Mouse (Mus musculus) CD4-positive helper T cell, adult 2 months (primary cell): ENCODE results near the gene Tbx20.

ENCODE experiments used
- DNase-seq: peaks from one replicate; pipeline ENCODE4 v3.0.0-alpha.2; 2012; ENCODE audit warnings: low read depth, missing footprints, low spot score

The Tbx20 gene

DNA sequence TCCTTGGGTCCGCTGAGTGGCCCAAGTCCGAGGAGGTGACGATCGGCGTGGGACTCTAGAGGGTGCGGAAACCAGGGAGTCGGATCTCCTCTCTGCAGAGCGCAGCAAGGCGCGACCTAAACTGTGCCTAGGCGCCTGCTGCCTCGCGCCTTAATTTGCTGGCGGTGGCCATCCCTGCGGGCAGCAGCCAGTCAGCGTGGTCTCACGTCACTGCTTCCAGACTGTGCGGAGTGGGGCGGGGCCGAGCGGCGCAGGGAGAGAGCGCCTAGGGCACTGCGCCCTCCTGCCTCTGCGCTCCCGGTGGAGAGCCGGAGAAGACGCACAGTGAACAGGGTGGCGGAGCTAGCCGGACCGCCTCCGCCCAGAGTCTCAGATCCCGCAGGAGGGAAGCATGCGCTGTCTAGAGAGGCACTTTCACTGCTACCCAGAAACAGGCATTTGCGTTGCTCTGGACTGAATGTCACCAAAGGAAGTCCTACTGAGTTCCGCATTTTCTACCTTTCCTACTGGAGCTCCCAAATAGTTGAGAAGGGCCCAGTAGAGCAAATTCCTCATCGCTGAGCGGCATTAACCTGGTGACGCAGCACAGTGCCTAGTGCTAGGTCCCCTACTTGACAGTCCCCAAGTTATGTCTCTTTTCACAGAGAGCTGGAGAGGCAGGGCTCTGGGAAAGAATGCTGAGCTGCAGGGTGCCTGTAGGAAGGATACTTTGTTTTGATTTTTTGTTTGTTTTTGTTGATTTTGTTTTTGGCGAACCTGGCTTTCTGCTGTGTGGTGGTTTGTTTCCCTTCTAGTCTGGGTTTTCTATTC is at the start of gene Tbx20:
TSS of gene Tbx20 (minus strand) at position 144 of the 810 bp plus-strand sequence.
- DNase-seq, result no peak

DNA sequence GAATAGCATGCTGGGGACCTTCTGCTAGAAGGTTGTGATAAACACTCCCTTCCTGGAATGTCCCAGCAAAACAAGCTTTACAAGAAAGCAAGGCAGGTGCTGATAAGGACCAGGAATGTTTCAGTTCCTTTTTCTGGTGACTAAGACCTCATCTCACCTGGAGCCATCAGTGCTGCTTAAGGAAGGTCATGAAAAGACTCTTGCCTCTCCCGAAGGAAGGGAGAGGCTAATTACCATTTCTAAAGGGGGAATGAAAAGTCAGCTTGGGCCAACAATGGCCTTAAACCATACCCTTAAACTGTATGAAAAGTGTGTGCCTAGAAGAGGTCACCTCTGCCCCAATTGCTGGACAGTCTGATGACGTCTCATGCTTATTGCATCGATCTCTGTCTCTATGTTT is 44.4 kb upstream of the Tbx20 start:
- no peak for DNase-seq

DNA sequence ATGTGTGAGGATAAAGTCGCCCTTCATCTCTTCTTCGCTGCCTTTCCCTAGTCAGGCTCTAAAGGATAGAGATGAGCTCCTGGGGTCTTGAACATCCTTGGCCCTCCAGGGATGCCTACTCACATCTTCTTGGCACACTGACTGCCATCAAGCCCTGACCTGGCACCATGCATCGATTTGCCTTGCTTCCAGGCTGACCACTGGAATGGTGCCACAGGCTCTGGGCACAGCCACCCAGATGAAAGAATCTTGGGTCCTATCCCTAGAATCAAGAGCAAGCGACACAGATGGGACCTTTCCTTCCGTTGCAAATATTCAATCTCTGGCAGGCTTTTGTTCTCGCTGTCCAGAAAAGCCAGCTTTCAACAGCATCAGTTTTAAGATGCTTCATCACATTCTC is 38.4 kb upstream of the Tbx20 start:
- DNase-seq, result no peak

DNA sequence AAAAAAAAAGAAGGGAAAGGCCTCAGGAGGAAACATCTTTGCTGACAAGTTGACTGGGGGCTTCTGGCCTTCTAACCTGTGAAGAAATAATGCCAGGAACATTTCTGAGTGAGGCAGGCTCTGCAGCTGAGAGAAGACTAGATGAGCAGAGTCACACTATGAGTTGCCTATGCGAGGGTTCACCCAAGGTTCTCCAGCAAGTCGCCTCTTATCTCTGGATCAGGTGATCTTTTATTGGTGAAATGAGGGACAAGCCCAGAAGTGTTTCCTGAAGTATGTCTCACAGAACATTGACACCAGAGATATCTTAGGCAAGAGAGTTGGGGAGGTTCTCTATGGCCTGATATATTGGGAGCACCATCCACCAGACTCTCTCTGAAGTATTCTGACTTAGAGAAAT is 18.0 kb upstream of the Tbx20 start:
- DNase-seq, result no peak

DNA sequence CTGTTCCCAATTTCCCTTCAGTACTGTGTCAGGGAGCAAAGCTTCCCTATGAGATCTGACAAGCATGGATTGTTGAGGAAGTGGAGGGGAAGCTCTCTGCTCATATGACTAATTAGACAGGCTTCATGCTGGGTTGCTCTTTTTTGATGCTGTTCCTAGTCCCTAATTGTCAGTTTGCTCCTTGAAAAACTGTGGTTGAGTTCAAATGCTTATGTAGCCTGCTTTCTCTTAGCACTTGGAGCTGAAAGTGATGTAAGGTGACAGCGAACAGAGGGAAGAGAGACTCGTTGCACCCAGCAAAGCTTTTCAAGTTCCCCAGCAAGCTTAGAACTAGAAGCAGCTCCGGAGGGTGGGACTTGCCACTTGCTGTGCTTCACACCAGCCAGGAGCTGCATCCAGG is 15.3 kb upstream of the Tbx20 start:
- no peak for DNase-seq

DNA sequence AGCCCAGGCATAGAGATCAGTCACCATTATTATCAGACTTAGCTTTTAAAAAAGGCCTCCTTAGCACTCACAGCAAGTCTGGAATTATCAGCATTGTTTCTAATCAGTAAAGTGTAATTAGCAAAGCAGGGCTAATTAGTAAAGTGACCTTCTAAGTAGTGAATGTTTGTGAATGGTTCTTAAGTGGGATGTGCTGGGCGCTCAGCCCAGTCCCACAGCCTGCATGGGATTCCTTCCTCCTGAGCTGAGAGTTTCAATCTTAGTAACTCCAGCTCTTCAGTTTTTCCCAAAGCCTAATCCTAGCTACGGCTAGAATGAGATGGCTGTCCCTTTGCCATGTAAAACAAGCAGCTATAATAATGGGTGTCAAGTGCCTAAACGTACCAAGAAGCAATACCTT is 8.2 kb upstream of the Tbx20 start:
- DNase-seq, result no peak

DNA sequence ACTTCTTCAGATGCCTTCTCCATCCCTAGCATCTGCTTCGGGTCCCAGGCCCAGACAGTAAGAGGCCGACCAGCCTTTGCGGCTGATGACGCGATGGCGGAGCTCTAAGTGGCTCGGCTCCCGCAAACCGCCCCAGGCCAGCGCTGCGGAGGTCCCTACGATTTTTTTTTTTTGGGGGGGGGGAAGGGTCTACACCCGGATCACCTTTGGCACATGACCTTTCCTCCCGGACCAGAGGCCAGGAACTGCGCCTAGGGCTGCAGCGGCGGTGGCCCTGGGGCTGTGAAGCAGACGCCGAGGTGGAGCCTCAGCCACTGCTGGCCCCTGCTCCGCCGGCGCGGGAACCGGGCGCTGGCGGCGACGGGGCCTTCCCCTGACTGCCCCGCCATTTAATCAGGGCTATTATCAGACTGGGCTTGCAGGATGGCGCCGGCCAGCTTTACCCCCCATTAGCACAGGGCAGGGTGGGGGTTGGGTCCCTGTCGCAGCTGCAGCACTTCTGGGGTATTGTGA is 6.9 kb upstream of the Tbx20 start:
- DNase-seq, result no peak

DNA sequence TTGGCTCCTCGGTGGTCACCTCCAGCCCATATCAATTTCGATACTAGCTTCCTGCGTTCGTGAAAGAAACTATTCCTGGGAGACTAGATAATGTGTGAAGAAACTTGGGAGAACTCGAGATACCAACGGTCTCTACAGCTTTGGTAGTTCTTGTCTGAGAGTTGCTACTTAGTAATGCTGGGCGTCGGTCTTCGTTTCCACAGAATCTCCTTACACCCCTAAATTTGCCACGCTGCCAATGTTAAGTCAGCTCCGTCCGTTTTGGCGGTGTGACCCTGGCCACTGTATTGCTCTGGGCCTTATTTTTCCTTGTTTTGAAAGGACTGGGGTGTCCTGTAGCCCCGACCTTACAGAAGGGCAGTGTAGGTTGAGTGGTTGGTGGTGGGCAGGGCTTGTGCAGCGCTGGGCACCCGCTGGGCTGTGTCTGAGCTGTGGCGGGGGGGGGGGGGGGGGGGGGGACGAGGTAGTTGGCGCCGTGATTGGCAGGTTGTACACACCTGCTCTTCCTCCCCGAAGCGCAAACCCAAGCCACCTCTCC is 6.4 kb upstream of the Tbx20 start:
- DNase-seq, result no peak

DNA sequence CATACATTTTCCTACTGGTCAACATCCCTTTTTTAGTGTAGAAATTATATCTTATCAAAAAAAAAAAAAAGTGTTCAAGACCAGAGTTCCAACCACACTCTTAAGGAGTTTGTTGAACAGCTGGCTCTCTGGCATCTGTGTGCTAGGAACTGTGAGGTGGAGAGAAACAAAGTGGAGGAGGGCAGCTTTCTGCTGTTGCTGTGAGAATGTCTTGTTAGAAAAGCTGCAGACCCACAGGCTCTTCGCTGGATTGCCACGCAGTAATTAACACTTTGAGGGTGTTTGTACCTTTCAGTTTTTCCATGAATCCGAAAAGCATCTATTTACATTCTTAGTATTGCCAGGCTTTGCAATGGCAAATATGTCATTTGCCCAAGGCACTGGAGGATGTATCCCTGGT is 5.9 kb upstream of the Tbx20 start:
- DNase-seq, result no peak

DNA sequence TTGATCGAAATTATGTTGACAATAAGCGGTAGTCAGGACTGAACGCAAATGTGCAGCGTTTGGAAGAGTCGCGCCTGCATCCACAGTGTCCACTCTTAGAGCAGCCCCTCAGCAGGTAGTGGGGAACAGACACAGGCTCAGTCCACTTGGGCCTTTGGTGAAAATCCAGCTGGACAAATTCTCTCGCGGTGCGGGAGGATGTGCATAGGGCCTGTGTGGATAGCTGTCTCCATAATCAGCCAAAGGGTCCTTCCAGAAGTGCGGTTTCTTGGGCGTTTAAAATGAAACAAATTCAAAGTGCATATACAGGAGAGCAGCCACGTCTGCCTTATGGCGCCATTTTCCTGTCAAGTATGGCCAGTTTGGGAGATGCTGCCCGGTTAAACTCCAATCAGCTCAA is 4.5 kb upstream of the Tbx20 start:
- DNase-seq, result no peak

DNA sequence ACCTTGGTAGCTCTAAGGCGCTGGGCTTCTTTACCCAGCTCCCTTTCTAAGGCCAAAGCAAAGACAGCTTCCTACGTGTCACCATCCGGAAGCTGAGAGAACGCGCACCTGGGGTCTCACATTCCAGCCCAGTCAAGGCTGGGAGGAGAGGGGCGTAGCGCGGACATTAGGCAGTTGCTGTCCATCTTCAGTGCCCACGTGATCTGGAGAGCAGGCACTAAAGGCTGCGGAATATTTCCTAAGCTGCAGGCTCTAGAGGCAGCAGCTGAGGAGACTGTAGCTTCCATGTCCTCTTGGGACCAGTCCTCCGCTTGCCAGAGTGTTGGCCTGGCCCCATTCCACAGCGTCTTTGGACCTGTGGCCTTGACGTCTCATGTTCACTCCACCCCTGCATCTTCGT is 3.9 kb upstream of the Tbx20 start:
- no peak for DNase-seq

DNA sequence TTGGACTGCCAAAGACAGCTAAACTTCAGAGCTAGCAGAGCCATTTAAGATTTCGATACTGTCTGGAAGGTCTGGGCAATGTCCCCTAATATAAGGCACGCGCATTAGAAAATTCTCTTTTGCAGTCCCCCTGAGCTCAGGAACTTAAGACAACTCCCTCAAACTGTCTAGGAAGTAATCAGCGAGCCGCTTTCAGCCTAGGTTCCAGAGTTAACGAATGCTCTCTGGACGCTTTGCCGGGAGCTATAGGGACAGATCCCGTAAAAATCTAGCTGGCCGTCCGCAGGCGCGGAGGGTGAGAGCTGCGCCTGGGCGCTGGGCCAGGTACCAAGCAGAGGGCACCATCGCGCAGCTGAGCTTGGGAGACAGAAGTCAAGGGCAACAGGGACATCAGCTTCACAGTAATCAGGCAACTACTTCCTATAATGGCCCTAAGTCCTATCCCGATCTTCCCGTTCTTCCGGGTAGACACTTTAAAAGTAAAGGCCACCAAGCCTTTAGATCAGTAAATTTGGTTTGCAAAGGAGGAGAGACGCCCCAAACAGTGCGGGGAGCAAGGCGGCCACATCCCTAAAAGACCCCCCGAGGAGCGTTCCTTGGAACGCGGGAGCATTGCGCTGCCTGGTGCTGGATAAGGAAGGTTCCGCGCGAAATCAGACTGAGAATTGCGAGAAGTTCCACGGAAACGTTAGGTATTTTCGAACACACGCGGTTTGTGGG is 3.2 kb upstream of the Tbx20 start:
- no peak for DNase-seq

DNA sequence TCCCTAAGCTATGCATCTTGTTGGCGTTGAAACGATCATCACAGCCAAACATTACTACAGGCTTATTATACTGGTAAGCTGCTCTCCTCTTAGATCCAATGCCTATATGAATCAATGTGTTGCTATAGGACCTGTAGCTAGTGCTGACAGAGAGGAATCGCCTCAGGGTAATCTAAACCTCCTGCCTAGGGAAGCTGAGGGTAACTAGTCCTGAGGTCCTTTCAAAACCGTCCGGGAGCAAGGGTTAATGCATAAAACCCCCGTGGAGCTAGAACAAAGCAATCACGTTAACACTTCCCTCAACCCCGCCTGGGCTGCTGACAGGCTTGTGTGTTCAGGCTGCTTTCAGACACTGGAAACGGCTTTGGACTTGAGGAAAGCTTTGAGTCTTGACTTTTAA is 2.4 kb upstream of the Tbx20 start:
- DNase-seq, result no peak

DNA sequence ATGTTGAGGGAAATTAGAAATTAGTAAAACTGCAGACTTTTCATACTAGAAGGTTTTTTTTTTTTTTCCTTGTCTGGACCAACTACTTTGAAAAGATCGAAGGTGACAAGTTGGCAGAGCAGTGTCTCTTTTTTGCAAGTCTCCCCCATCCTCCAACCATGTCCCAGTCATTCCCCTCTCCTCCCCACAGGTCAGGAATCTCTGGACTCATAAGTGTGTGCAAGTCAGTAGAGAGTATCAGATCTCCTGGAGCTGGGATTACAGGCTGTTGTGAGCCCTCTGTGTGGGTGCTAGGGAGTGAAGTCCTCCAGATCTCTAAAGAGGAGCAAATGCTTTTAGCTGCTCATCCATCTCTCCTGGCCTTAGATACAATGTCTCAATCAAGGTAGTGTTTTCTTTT is 1.5 kb upstream of the Tbx20 start:
- DNase-seq, result no peak

DNA sequence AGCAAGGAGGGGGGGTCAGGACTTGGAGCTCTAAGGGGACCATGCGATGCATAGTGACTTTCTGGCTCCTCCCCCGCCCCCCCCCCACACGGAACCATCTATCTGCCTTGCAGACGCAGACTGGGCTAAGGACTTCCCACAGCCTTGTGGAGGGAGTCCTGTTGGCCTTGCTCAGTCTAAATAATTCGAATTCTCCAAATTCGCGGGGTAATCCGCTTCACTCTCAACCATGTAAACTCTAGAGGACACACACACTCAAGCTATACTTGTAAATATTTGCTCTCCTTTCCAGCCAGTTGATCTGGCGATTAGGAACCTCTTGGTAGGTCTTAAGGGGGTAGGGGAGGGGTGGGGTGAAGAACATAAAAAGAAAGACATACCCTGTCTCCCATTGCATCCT is 898 bp upstream of the Tbx20 start:
- DNase-seq, result no peak

DNA sequence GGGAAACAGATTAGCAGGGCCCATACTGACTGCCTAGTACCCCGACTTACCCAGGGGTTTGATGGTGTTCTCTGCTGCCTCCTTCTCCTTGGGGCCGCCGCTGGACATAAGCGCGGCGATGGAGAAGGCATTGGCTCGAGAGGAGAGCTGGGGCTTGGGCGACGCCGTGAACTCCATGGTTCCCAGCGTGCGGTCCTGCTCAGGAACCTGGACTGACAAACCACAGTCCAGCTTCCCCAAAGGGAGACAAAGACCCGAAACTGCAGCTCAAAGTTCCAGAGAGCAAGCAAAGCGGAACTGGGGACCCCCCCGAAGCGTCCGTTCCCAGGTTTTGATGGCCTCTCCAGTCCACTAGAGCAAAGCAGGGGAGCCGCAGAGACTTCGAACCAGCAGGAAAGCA is 434 bp downstream of the Tbx20 start:
- DNase-seq, result no peak

DNA sequence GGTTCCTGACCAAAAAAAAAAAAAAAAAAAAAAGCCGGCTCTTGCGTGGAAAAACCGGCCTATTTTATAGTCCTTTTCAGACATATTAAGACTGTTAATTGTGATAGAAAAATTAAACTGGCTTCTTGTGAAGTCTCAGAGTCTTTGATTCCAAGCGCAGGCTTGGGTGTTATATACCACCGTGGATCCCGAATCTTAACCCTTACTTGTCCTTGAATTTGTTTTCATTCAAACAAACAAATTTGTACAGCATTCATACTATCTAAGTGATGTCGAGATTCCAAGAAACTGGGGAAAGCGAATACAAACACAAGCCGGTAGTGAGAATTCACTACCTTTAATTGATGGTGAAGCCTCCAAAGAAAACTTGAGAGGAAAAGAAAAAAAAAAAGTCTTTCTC is 932 bp downstream of the Tbx20 start:
- DNase-seq, result no peak

DNA sequence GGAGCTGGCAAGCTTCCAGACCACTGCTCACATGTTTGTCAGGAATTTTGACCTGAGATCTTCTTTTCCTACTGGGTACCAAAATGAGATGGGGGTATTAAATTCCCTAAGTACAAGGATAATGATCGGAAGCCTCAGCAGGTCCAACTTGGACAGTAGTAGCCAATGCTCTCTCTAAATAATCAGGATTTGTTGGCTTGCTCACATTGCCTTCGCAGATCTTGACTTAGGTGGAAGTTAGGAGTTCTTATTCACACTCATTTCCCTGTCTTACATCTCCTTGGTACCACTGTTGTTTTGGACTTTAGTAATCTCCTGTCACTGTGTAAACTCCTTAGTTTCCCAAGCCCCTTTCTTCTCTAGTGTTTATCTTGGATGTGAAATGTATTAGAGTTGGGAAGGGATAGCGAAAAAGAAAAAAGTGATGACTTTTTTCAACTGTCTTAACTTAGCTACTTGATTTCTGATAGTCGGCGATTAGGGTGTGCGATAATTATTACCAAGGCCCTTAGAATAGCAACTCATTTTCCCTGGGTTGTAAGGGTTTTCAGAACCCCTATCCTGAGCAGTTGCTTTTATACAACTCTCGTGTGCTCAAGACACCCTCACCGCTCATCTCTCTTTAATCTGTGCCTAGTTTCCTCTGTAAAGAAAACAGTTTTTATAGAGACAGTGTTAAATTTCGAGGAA is 1.5 kb downstream of the Tbx20 start:
- DNase-seq, result no peak

DNA sequence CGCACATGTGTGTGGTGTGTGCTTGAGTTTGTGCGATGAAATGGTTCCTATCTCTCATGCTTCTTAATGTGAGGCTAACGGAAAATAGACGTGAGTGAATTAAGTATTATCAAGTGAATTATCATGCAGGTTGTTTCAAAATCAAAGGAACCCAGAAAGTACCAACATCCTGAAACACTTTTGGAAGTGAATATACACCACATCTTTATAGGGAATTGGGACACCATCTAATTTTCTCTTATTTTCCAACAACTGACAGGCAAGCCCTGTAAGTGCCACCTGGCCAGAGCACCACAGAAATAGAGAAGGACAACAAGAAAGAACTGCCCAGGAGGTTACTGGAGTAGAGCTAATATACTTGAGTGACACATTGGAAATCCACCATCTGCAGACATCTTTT is 2.4 kb downstream of the Tbx20 start:
- DNase-seq, result no peak

DNA sequence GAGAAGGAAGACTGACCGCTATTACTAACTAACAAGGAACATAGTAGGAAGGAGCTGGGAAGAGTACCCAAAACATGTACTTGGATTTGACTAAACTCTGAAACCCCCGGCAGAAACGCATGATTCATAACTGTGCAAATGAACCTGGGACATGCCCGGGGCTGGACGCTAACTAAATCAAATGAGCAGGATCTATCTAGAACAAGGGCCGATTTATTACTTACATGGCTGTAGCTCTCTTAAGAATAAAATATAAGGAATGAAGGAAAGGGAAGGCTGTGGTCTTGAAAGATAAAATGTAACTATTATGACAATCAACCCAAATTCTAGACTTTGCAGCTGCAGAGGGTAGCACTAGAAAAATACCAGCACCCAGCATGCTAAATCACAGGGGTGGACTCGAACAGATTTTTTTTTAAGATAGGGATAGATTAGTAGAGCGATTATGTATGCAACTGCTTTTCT is 3.1 kb downstream of the Tbx20 start:
- DNase-seq, result no peak

DNA sequence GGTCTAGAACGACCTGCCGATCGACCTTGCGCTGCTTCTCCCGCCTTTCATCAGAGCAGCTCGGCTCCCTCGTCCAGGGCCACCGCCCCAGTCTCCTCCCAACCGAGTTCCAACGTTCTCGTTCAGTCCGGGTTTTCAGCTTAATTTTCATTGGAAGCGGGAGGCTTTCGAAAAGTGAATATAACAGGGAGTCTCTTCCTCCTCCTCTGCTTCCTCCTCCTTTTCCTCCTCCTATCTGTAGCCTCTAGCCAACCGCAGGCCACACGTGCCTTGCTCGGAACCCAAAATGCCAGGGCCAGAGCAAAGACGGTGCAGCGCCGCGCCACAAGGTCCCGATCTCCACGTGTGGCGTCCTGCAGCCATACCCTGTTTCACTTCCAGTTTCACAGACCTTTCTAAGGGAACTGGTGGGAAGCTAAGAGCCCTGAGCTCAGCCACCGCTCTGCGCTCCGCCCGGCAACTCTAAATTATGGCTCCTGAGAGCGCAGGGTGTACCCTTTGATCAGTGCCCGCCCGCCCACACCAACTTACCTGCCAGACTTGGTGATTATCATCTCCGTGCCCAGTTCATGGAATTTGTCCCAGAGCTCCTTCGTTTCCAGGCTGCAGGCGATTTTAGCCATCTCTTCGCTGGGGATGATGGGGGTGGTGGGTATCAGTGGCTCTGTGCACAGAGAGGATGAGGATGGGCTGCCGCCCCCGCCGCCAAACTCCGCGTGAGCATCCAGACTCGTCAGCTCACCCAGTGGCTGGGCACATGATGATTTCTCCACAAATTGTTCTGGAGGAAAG is 3.8 kb downstream of the Tbx20 start:
- DNase-seq, result no peak
